Mouse (Mus musculus) hindbrain, embryonic 14.5 days (tissue): ENCODE data around the gene Pom121. TPM values are rescaled to one million over a fixed set of nuclear protein-coding genes. Genes with fewer than 3 reads are reported as not detected.
A peak's percentile ranks its signal among the peaks of the same experiment; 100 is the strongest.

ENCODE experiments used
- ATAC-seq: fragments of 200-750 bp; cut with Nextera tagmentation; 2 replicates; pipeline ENCODE4 v1.8.0; 2017; ENCODE audit warnings: moderate number of reproducible peaks, mild to moderate bottlenecking, moderate TSS enrichment, moderate library complexity; ENCODE audit not compliant: low FRiP score
- DNase-seq: peaks from one replicate; pipeline ENCODE4 v3.0.0-alpha.2; 2015; ENCODE audit warnings: low spot score
- H3K27ac ChIP-seq: fragments of 300-500 bp; sonication (generic); 2 replicates; pipeline ENCODE4 v1.5.1; 2014; ENCODE audit warnings: mild to moderate bottlenecking, moderate library complexity
- H3K27me3 ChIP-seq: fragments of 300-500 bp; sonication (generic); 2 replicates; pipeline ENCODE4 v1.6.1; 2014; ENCODE audit warnings: mild to moderate bottlenecking, low read length, mixed read lengths; ENCODE audit not compliant: control insufficient read depth, insufficient read depth
- H3K36me3 ChIP-seq: fragments of 300-500 bp; sonication (generic); replicated peaks from 2 replicates; pipeline ENCODE4 v1.6.1; 2014; ENCODE audit not compliant: control insufficient read depth, insufficient read depth
- H3K4me1 ChIP-seq: fragments of 300-500 bp; sonication (generic); replicated peaks from 2 replicates; pipeline ENCODE4 v1.6.1; 2014; ENCODE audit warnings: antibody characterized with exemption, low read length, mixed read lengths; ENCODE audit not compliant: control insufficient read depth, insufficient read depth
- H3K4me2 ChIP-seq: fragments of 300-500 bp; sonication (generic); replicated peaks from 2 replicates; pipeline ENCODE4 v1.6.1; 2014; ENCODE audit warnings: mild to moderate bottlenecking, moderate library complexity
- H3K4me3 ChIP-seq: fragments of 300-500 bp; sonication (generic); replicated peaks from 2 replicates; pipeline ENCODE4 v1.5.1; 2014; ENCODE audit warnings: mild to moderate bottlenecking, low read length
- H3K9ac ChIP-seq: fragments of 300-500 bp; sonication (generic); 2 replicates; pipeline ENCODE4 v1.6.1; 2014
- H3K9me3 ChIP-seq: fragments of 300-500 bp; sonication (generic); 2 replicates; pipeline ENCODE4 v1.6.1; 2016; ENCODE audit warnings: low read length; ENCODE audit not compliant: control insufficient read depth
- WGBS: fragments of 180-500 bp; shearing (Covaris S2); extraction: QIAGEN DNeasy Blood & Tissue Kit; methylation state at CpG from one replicate; pipeline ENCODE4 v1.1.7; 2014; 5-methylcytosine and 5-hydroxymethylcytosine counted together
- polyA plus RNA-seq: library from polyadenylated mRNA; unstranded; fragments of >200 nt; fragmentation: Nextera tagmentation; extraction: Ambion mirVana; gene quantifications from 2 replicates; pipeline ENCODE4 v1.2.1, GENCODE M21; 2014

The Pom121 gene
- polyA plus RNA-seq, 1 experiment from 2014 or later = 12.7 TPM

- DNase-seq = peak; percentile 71
- ATAC-seq = peak; percentile 83
- Histone ChIP-seq H3K9me3 (no peaks in the 10 kb centered on the region), H3K4me2 (peak overlapping the region; percentile 37), H3K36me3 (peaks cover 4% of the 10 kb centered on the region), H3K27me3 (no peaks in the 10 kb centered on the region), H3K4me3 (no peak overlapping the region), H3K27ac (no peak overlapping the region), H3K4me1 (no peaks in the 10 kb centered on the region), H3K9ac (no peak overlapping the region)
- WGBS = 31% methylated on average over 20 of the region's 20 CpGs
These were observed 10.3 kb upstream of the Pom121 start for GRCm38 (mm10) chr5:135404623-135405022.

GRCm38 (mm10) chr5:135400244-135400643 lies 5.9 kb upstream of the Pom121 start:
- H3K9ac ChIP-seq = no peak overlapping the region
- no peaks in the 10 kb centered on the region for H3K36me3 ChIP-seq
- peak; percentile 57; the same call in 1 of the 2 replicates for ATAC-seq
- DNase-seq = peak; percentile 91
- H3K27ac ChIP-seq = no peak overlapping the region
- no peaks in the 10 kb centered on the region for H3K4me1 ChIP-seq
- H3K9me3 ChIP-seq = no peaks in the 10 kb centered on the region
- 13% methylated on average over 2 of the region's 2 CpGs for WGBS
- no peak overlapping the region for H3K4me2 ChIP-seq
- no peaks in the 10 kb centered on the region for H3K27me3 ChIP-seq
- H3K4me3 ChIP-seq = no peak overlapping the region

GRCm38 (mm10) chr5:135399382-135399781 lies 5.0 kb upstream of the Pom121 start:
- H3K27me3 ChIP-seq = no peaks in the 10 kb centered on the region
- no peak overlapping the region for H3K9ac ChIP-seq
- no peaks in the 10 kb centered on the region for H3K4me1 ChIP-seq
- no peak overlapping the region for H3K4me2 ChIP-seq
- DNase-seq (no peak), ATAC-seq (no peak)
- no peak overlapping the region for H3K4me3 ChIP-seq
- no peaks in the 10 kb centered on the region for H3K9me3 ChIP-seq
- WGBS = 76% methylated on average over 6 of the region's 6 CpGs
- H3K27ac ChIP-seq = no peak overlapping the region
- no peaks in the 10 kb centered on the region for H3K36me3 ChIP-seq

GRCm38 (mm10) chr5:135395826-135396225 lies 1.5 kb upstream of the Pom121 start:
- Histone ChIP-seq H3K27me3 (no peaks in the 10 kb centered on the region), H3K9me3 (no peaks in the 10 kb centered on the region), H3K4me3 (no peak overlapping the region), H3K27ac (no peak overlapping the region), H3K36me3 (peaks cover 14% of the 10 kb centered on the region), H3K4me2 (no peak overlapping the region), H3K9ac (no peak overlapping the region), H3K4me1 (peaks cover 10% of the 10 kb centered on the region)
- no peak for ATAC-seq
- peak; percentile 52 for DNase-seq
- 60% methylated on average over 5 of the region's 5 CpGs for WGBS

GRCm38 (mm10) chr5:135383771-135384170 lies 10.6 kb downstream of the Pom121 start:
- Histone ChIP-seq H3K4me3 (no peak overlapping the region), H3K4me2 (no peak overlapping the region), H3K4me1 (no peaks in the 10 kb centered on the region), H3K36me3 (peaks cover 97% of the 10 kb centered on the region), H3K9ac (no peak overlapping the region), H3K9me3 (no peaks in the 10 kb centered on the region), H3K27me3 (no peaks in the 10 kb centered on the region), H3K27ac (no peak overlapping the region)
- ATAC-seq (no peak), DNase-seq (no peak)
- WGBS = 89% methylated on average over 10 of the region's 10 CpGs

- DNase-seq (no peak), ATAC-seq (no peak)
- Histone ChIP-seq H3K27me3 (no peaks in the 10 kb centered on the region), H3K4me2 (no peak overlapping the region), H3K4me3 (no peak overlapping the region), H3K36me3 (peaks cover 97% of the 10 kb centered on the region), H3K9ac (no peak overlapping the region), H3K27ac (no peak overlapping the region), H3K4me1 (no peaks in the 10 kb centered on the region), H3K9me3 (no peaks in the 10 kb centered on the region)
- WGBS = 94% methylated on average over 7 of the region's 7 CpGs
These were observed 11.6 kb downstream of the Pom121 start for GRCm38 (mm10) chr5:135382746-135383145.

- DNase-seq (no peak), ATAC-seq (no peak)
- H3K4me2 ChIP-seq = no peak overlapping the region
- H3K36me3 ChIP-seq = peaks cover 97% of the 10 kb centered on the region
- H3K9ac ChIP-seq = no peak overlapping the region
- H3K27me3 ChIP-seq = no peaks in the 10 kb centered on the region
- no peak overlapping the region for H3K4me3 ChIP-seq
- H3K9me3 ChIP-seq = no peaks in the 10 kb centered on the region
- no peak overlapping the region for H3K27ac ChIP-seq
- WGBS = 96% methylated on average over 10 of the region's 10 CpGs
- H3K4me1 ChIP-seq = no peaks in the 10 kb centered on the region
These were observed 12.9 kb downstream of the Pom121 start for GRCm38 (mm10) chr5:135381356-135381925.

GRCm38 (mm10) chr5:135380681-135381080 lies 13.7 kb downstream of the Pom121 start:
- no peaks in the 10 kb centered on the region for H3K27me3 ChIP-seq
- DNase-seq (no peak), ATAC-seq (no peak)
- no peak overlapping the region for H3K9ac ChIP-seq
- no peak overlapping the region for H3K27ac ChIP-seq
- H3K9me3 ChIP-seq = no peaks in the 10 kb centered on the region
- H3K4me2 ChIP-seq = no peak overlapping the region
- H3K4me1 ChIP-seq = no peaks in the 10 kb centered on the region
- no peak overlapping the region for H3K4me3 ChIP-seq
- 99% methylated on average over 4 of the region's 4 CpGs for WGBS
- H3K36me3 ChIP-seq = peaks cover 100% of the 10 kb centered on the region

- H3K4me3 ChIP-seq = no peak overlapping the region
- peaks cover 100% of the 10 kb centered on the region for H3K36me3 ChIP-seq
- 74% methylated on average over 2 of the region's 2 CpGs for WGBS
- DNase-seq (no peak), ATAC-seq (no peak)
- H3K9ac ChIP-seq = no peak overlapping the region
- no peaks in the 10 kb centered on the region for H3K27me3 ChIP-seq
- no peaks in the 10 kb centered on the region for H3K9me3 ChIP-seq
- no peaks in the 10 kb centered on the region for H3K4me1 ChIP-seq
- H3K4me2 ChIP-seq = no peak overlapping the region
- H3K27ac ChIP-seq = no peak overlapping the region
These were observed 18.0 kb downstream of the Pom121 start for GRCm38 (mm10) chr5:135376341-135376740.

- ATAC-seq = no peak
- H3K9me3 ChIP-seq = no peaks in the 10 kb centered on the region
- no peak overlapping the region for H3K4me3 ChIP-seq
- no peak overlapping the region for H3K4me2 ChIP-seq
- no peak for DNase-seq
- peaks cover 7% of the 10 kb centered on the region for H3K4me1 ChIP-seq
- H3K9ac ChIP-seq = no peak overlapping the region
- peaks cover 89% of the 10 kb centered on the region for H3K36me3 ChIP-seq
- H3K27me3 ChIP-seq = no peaks in the 10 kb centered on the region
- 69% methylated on average over 8 of the region's 8 CpGs for WGBS
- H3K27ac ChIP-seq = no peak overlapping the region
These were observed 19.2 kb downstream of the Pom121 start for GRCm38 (mm10) chr5:135375167-135375566.
